Mouse (Mus musculus) duodenum, adult 2 months (tissue): ENCODE data around the gene Hbb-bh2. TPM values are rescaled to one million over a fixed set of nuclear protein-coding genes. Genes with fewer than 3 reads are reported as not detected.

Experiments
- polyA plus RNA-seq: library from polyadenylated mRNA; depleted of rRNA; stranded (reverse); fragments of >200 nt; gene quantifications from 2 replicates; pipeline ENCODE4 v1.2.3, GENCODE M21; 2012; ENCODE audit warnings: low replicate concordance; rRNA removed

The Hbb-bh2 gene
- polyA plus RNA-seq, result not detected in 2 replicates

DNA sequence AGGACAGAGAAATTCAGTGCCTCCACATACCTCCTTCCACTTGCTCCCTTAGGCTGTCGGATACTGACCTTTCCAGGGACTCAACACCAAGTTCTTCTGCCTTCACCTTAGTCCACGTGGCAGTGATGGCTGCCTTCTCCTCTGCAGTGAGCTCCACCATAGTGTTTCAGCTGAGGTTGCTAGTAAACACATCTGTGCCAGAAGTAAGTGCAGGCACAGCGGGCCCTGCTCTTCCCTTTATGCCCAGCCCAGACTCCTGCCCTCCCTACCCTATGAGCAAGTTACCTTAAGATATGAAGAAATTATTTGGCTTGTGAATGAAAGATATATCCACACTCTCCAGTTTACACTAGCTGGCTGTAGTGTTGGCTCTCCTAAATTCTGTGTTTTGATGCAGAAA lies at the start of gene Hbb-bh2:
TSS of gene Hbb-bh2 (minus strand) at position 253 of the 400 bp plus-strand sequence.

DNA sequence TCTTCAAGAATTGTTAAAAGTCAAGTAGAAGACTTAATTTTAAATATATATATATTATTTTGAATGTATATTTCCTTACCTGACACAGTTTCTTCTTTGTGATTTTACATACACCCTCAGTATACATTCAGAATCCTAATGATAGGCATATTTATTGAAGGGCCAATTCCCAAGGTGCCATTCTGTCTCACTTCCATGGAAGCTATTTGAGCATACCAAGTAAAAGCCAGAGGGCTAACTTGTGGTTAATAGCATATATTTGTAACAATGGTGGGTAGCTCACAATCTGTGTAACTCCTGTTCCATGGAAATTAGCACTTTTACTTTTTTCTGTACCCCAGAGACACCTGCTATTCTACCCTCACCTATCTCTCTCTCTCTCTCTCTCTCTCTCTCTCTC lies 45.8 kb upstream of the Hbb-bh2 start, which contains the start of gene Olfr66:
TSS of gene Olfr66 (minus strand) at position 101 of the 400 bp plus-strand sequence.

GRCm38 (mm10) chr7:103853090-103853489 lies 12.8 kb upstream of the Hbb-bh2 start, which contains the start of gene Hbb-y:
Gene Hbb-y, minus strand, starts transcription at chr7:103853216.

GRCm38 (mm10) chr7:103843034-103843433 lies 2.7 kb upstream of the Hbb-bh2 start, which contains the start of gene Hbb-bh1:
Gene Hbb-bh1, minus strand, starts transcription at chr7:103843164.

GRCm38 (mm10) chr7:103827808-103828207 lies 12.5 kb downstream of the Hbb-bh2 start, which contains the start of gene Hbb-bs:
Gene Hbb-bs, minus strand, starts transcription at chr7:103828096.

GRCm38 (mm10) chr7:103813766-103814165 lies 26.6 kb downstream of the Hbb-bh2 start, which contains the start of gene Hbb-bt:
Gene Hbb-bt, minus strand, starts transcription at chr7:103813996.

GRCm38 (mm10) chr7:103791721-103792120 lies 48.6 kb downstream of the Hbb-bh2 start, which contains the start of gene Olfr67:
Gene Olfr67, minus strand, starts transcription at chr7:103791821.

Other genes with a start within 250 kb of the Hbb-bh2 start
- gene Olfr619, start 239.9 kb downstream of the Hbb-bh2 start, polyA plus RNA-seq, result not detected in 2 replicates
- gene Olfr620, start 228.0 kb downstream of the Hbb-bh2 start, polyA plus RNA-seq, result not detected in 2 replicates
- not detected in 2 replicates for gene Olfr622, start 197.8 kb downstream of the Hbb-bh2 start, polyA plus RNA-seq
- gene Olfr623, start 176.8 kb downstream of the Hbb-bh2 start, polyA plus RNA-seq, result not detected in 2 replicates
- not detected in 2 replicates for gene Olfr624, start 169.3 kb downstream of the Hbb-bh2 start, polyA plus RNA-seq
- gene Olfr625-ps1, start 157.8 kb downstream of the Hbb-bh2 start, polyA plus RNA-seq, result not detected in 2 replicates
- not detected in 2 replicates for gene Olfr243, start 125.8 kb downstream of the Hbb-bh2 start, polyA plus RNA-seq
- gene Olfr628, start 110.1 kb downstream of the Hbb-bh2 start, polyA plus RNA-seq, result not detected in 2 replicates
- gene Olfr629, start 95.6 kb downstream of the Hbb-bh2 start, polyA plus RNA-seq, result not detected in 2 replicates
- not detected in 2 replicates for gene Olfr630, start 83.2 kb downstream of the Hbb-bh2 start, polyA plus RNA-seq
- gene Olfr69, start 68.9 kb downstream of the Hbb-bh2 start, polyA plus RNA-seq, result not detected in 2 replicates
- gene Olfr68, start 60.8 kb downstream of the Hbb-bh2 start, polyA plus RNA-seq, result not detected in 2 replicates
- not detected in 2 replicates for gene Olfr67, start 48.7 kb downstream of the Hbb-bh2 start, polyA plus RNA-seq
- gene Hbb-bt, start 26.5 kb downstream of the Hbb-bh2 start, polyA plus RNA-seq, result 34.6 and 126 TPM in 2 replicates
- 335 and 1,183 TPM in 2 replicates for gene Hbb-bs, start 12.4 kb downstream of the Hbb-bh2 start, polyA plus RNA-seq
- gene Hbb-bh1, start 2.6 kb upstream of the Hbb-bh2 start, polyA plus RNA-seq, result not detected in 2 replicates
- gene Hbb-y, start 12.7 kb upstream of the Hbb-bh2 start, polyA plus RNA-seq, result not detected in 2 replicates
- gene Olfr66, start 45.7 kb upstream of the Hbb-bh2 start, polyA plus RNA-seq, result not detected in 2 replicates
- gene Olfr64, start 54.0 kb upstream of the Hbb-bh2 start, polyA plus RNA-seq, result not detected in 2 replicates
- gene Olfr65, start 63.0 kb upstream of the Hbb-bh2 start, polyA plus RNA-seq, result not detected in 2 replicates
- gene Olfr631, start 88.3 kb upstream of the Hbb-bh2 start, polyA plus RNA-seq, result not detected in 2 replicates
- gene Olfr632, start 93.8 kb upstream of the Hbb-bh2 start, polyA plus RNA-seq, result 0.20 TPM in 1 of 2 replicates, not detected in the other
- not detected in 2 replicates for gene Olfr633, start 103.9 kb upstream of the Hbb-bh2 start, polyA plus RNA-seq
- not detected in 2 replicates for gene Olfr635, start 130.6 kb upstream of the Hbb-bh2 start, polyA plus RNA-seq
- gene Olfr638, start 158.2 kb upstream of the Hbb-bh2 start, polyA plus RNA-seq, result not detected in 2 replicates
- gene Olfr639, start 176.8 kb upstream of the Hbb-bh2 start, polyA plus RNA-seq, result not detected in 2 replicates
- not detected in 2 replicates for gene Olfr640, start 185.1 kb upstream of the Hbb-bh2 start, polyA plus RNA-seq
- gene Olfr641, start 194.9 kb upstream of the Hbb-bh2 start, polyA plus RNA-seq, result not detected in 2 replicates
- not detected in 2 replicates for gene Olfr642, start 212.1 kb upstream of the Hbb-bh2 start, polyA plus RNA-seq
- not detected in 2 replicates for gene 4930516K23Rik, start 220.9 kb upstream of the Hbb-bh2 start, polyA plus RNA-seq
- gene Olfr644, start 231.3 kb upstream of the Hbb-bh2 start, polyA plus RNA-seq, result not detected in 2 replicates
- not detected in 2 replicates for gene Olfr645, start 244.9 kb upstream of the Hbb-bh2 start, polyA plus RNA-seq